Mouse (Mus musculus): ENCODE data around the gene Zdhhc20.

- TF ChIP-seq CTCF (IDR thresholded peaks at IDR 0.05; ENCODE audit: low read depth, low read length) (no peak), GATA1 (IDR thresholded peaks at IDR 0.05; ENCODE audit: borderline replicate concordance, low read length) (no peak), GATA2 (IDR thresholded peaks at IDR 0.05; ENCODE audit: borderline replicate concordance, low read depth, low read length) (no peak), TAL1 (conservative IDR thresholded peaks at IDR 0.05; ENCODE audit: low read depth, low read length) (no peak), POLR2AphosphoS5 (IDR thresholded peaks at IDR 0.05; ENCODE audit: insufficient replicate concordance, low read depth, low read length) (no peak)
These were observed 45.5 kb downstream of the Zdhhc20 start for GRCm38 (mm10) chr14:57844535-57844934.
